Mouse (Mus musculus): ENCODE results near the gene Iah1.
A peak's percentile ranks its signal among the peaks of the same experiment; 100 is the strongest.

Iah1 gene

DNA sequence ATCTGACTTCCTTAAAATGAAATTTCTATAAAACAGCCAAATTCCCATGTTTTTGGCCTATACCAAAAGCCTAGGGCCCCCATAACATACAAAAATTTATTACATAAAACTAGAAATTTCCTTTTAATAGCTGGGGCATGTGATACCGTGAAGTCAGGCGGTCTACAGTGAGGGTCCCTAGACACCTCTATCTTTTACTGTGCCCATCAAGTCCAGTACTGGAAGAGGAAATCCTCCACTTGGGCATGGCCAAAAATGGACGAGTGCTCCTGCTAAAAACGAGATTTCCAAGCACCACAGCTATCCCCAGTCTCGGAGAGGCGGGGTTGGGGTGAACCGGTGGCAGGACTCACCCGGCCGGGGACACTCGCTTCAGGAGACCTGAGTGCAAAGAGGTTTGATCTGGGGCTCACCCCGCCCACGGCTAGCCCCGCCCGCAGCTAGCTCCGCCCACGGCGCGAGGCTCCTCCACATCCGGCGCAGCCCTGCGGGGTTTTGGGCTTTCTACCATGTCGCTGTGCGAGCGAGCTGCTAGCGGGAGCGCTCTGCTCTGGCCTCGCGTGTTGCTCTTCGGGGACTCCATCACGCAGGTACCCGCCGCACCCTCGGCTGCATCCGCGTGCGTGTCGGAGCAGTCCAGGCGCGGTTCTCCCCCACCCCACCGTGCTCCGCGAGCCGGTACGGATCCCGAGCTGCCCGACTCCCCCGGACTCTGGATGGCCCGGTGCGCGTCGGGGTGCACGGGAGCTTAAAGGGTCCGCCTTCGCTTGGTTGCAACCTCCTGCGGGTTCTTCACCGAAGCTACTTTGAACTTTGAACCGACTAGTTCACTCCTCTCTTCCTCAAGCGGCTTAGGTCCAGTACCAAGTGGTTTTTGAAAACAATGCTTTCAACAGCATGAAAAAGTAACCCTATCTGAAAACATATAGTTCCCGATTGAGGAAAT, at the start of gene Iah1:
TSS of gene Iah1 (plus strand) at position 467 of the 946 bp plus-strand sequence.
- DNase-seq (ENCODE audit: extremely low spot score, low read depth, low spot score): peak; percentile 14

DNA sequence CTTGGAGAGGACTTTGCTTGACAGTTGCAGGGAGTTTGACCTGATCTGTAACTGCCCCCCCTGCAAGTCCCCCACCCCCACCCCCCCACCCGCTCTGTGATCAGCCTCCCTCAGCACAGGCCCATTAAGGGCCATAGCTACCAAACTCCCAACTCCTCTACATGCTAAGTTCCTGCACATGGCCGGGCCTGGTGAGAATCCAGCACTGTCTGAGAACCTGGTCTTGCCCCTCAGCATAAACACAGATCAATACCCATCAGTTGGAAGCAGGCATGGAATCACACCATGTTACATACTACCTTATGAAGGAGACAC, 49.4 kb upstream of the Iah1 start:
- DNase-seq (ENCODE audit: extremely low spot score, low read depth, low spot score): no peak

DNA sequence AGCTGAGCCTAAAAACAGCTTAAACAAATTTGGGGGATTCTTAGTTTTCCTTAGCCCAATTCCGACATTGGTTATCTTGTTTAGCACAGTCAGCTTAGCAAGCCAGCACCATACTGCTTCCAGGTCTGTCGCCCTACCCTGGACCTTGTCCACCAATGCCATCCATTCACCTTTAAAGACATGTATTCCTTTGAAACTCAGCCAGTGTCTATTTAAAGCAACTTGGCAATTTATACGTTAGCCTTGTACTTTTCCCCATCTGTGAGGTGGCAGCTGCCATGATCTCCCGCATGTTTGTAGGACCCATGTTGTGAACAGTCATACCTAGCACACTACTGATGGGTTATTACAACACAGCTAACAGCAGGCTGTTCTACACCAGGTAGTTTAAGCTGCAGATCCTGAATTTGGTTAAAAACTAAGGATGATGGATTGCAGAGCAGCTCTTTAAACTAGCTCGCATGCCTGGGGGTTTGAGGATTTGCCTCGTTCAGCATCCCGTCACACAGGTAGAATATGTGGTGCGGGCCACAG, 48.0 kb upstream of the Iah1 start:
- no peak for DNase-seq (ENCODE audit: extremely low spot score, low read depth, low spot score)

DNA sequence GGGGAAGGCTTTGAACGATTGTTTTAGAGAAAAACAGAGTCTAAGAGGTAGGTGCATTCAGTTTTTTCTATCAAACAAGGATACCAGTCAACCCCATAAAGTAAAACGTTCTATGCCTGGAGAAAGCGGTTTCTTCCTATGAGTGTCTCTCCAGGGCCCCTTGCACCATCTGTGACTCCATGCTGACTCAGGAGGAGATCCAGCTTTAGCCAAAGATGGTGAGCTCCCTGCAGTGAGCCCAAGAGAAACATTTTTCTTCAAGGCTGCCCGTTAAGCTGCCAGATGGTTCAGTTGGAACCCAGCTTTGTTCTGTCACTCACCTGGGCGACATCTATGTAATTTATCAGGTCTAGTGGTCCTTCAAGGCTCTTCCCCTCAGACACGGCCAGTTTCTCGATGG, 41.7 kb upstream of the Iah1 start:
- no peak for DNase-seq (ENCODE audit: extremely low spot score, low read depth, low spot score)

DNA sequence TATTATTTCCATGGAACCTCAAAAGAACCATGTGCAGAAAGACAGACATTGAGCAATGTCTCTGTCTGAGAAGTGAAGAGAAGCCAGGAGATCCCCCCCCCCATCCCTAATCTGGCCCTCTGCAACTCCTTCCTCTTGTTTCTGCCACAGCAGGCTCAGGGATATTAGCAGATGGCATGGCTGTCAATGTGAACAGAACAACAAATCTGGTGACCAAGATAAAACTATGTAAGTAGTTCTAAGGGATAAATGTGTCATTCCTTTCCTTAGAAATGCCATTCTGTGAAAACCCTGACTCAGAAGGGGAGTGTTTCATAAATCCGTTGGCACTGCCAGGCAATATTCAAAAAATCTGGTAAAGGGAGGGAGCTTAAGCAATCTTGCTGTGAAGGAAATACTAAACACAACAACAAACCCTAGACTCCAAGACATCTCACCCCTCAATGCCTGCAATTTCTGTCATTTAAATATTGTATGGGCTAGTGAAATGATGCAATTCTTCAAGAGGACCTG, 38.8 kb upstream of the Iah1 start:
- no peak for DNase-seq (ENCODE audit: extremely low spot score, low read depth, low spot score)

DNA sequence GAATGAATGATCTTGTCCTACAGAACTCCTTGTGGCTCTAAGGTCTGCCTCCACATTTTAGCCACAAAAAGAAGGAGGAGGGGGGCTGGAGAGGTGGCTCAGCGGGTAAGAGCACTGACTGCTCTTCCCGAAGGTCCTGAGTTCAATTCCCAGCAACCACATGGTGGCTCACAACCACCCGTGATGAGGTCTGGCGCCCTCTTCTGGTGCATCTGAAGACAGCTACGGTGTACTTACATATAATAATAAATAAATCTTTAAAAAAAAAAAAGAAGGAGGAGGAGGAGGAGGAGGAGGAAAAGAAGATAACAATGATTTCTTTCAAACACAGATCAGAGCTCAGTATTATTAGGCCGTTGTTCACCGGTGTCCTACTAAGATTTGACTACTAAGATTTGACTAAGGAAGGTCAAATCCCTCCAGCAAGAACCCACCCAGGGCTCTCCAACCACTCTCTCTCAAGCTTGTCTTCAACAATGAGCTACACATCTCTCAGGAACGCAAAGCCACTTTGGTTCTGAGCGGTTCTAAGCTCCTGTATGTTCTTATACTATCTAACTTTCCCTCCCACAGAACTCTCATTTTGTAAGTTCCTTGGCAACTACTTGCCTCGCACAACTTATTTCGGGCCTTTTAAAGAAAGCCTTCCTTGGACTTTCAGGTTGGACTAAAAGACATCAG, 31.3 kb upstream of the Iah1 start, which contains the start of gene Cpsf3:
TSS of gene Cpsf3 (plus strand) at position 631 of the 681 bp plus-strand sequence.
- DNase-seq (ENCODE audit: extremely low spot score, low read depth, low spot score): no peak

DNA sequence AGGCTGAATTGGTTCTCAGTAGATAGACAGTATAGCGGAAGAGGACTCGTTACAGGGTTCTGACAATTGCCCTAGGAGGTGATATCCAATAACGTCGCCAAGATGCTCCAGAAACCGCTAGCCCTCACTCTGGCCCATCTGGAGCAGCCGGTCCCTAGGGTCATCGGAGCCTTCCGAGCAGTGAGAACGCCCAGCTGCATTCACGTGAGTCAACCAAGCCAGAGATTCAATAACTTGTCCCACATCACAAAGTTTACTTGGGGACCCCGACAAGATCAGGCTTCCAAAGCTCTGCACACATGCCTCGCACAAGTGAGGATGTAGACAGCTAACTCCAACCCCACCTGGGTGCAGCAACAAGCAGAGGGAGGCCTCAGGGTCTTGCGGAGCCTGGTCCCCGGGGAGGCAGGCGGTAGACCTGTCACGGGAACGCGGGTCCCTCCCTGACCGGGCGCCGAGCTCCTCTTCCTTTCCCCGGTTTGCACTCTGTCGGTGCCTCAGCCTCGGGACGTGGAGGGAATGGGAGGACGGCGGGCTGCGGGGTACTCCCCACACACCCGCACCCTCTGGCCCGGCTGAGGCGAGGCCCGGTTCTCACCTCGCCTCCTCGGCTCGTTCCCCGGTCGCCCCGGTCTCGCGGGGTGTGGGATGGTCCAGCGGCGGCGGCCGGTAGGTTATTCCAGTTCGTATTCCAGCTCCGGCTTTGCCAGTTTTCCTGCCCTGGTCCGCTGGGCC, 30.5 kb upstream of the Iah1 start:
- no peak for DNase-seq (ENCODE audit: extremely low spot score, low read depth, low spot score)

DNA sequence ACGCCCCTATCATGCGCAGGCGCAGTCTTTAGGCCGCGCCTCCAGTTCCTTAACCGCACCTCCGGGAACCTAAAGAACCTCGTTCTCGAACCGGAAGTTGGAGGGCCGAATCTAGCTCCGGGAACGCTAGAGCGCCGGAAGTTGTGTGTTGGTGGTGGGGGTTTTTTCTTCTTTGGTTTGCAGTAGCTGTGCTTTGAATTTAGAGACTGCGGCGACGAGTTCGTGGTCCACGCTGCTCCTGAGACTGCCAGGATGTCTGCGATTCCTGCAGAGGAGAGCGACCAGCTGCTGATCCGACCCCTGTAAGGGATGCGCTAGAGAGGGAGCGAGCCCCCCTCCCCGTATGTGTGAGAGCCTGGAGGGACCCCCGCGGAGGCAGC, 30.0 kb upstream of the Iah1 start, which contains the start of gene Itgb1bp1:
TSS of gene Itgb1bp1 (minus strand) at position 42 of the 380 bp plus-strand sequence.
- peak; percentile 93 for DNase-seq (ENCODE audit: extremely low spot score, low read depth, low spot score)

DNA sequence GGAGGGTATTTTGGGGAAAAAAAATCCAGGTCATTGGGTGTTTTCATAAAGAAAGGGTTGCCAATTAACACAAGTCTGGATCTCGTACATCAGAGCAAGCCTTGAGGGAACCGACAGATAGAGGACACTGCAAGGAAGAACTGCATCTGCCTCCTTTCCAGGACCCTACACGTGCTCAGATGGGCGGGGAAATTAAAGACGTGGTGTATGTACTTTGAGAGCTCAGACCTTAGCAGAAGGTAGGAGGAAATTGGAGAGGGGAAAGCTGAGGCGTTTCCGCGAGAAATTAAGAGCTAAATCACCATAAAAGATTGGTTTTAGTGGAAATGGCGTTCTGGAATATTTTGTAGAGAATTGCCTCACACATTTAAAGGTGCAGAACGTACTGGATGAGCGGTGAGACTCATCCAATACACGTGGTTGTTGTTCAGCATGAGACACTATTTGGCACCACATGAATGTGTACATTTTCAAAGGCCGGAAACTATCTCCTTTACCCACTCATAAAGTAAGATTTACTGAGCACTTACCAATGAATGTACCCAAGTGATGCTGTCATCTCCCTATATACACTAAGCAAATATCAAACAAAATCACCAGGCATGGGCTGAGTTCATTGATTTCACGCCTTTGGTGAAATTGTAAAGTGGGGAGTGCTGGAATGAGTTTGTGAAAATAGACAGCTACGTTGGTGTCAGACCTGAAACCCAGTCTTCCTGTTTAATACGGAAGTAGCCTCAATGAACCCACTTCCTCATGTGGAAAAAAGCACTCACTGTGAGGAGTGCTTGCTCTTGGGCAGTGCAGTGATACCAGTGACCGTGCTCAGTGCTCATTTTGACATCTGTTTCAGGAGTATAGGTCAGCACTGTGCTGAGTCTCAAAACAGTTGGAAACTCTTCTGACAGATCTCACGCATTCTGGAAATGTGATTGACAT, 29.2 kb upstream of the Iah1 start:
- no peak for DNase-seq (ENCODE audit: extremely low spot score, low read depth, low spot score)

DNA sequence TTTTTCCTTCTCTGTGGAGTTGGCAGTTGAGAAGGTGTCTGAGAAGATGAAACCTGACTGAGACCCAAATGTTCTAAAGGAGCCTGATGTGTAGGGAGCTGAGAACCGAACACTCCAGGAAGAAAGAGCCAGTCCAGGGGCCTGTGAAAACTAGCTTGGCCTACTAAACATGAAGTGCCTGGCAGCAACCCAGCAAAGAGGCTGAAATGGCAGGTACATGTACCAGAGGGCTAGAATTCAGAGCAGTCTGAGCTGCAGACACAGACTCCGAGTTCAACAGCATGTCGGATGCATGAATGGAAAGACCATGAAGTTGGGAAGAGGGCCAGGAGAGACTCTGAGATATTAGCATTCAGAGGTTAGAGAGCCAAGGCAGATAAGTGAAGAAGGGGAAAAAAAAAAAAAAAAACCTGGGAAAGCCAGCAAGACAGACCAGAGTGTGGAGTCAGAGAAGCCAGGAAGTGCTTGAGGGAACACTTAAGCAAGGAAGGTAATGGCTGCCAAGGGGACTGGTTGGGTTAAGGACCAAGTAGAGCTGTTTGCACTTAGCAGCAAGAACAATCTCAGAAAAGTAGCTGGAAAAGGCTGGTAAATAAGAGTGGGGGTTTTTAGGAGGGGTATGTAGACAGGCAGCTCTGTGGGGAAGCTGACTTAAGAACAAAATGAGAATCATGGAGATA, 27.3 kb upstream of the Iah1 start:
- DNase-seq (ENCODE audit: extremely low spot score, low read depth, low spot score): no peak

DNA sequence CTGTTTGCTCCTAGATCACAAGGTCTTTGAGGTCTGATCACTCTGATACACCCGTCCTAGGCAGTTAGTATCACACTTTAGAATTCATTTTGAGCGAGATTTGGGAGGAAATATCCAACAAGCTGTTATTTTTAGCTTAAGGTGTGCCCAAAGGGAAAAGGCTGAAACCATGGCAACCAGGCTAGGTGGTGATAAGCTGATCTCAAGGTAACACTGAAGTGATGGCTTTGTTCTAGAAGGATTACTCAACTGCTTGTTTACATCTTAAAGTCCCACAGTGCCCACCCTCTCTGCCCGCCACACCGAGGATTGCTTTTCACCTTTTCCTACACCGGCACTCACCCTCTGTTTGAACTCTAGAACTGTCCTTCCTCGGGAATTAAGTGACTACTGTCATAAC, 26.5 kb upstream of the Iah1 start:
- no peak for DNase-seq (ENCODE audit: extremely low spot score, low read depth, low spot score)

DNA sequence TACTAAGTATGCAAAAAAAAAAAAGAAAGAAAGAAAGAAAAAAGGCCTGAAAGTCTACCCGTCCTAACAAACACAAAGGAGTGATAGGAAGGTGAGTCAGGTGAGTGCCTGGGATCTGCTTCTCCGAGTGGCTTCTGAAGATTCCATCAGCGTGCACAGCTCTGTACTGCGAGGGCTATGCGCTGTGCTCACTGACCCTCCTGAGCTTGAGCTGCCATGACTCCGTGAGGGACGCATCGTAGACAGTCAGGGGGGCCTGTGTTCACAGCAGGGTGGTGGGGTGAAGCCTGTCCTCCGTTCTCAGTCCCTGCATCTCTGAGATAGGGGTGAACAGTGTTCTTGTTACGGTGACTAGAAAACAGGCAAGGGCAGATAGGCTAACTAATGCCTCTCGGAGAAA, 17.3 kb upstream of the Iah1 start:
- DNase-seq (ENCODE audit: extremely low spot score, low read depth, low spot score): no peak

DNA sequence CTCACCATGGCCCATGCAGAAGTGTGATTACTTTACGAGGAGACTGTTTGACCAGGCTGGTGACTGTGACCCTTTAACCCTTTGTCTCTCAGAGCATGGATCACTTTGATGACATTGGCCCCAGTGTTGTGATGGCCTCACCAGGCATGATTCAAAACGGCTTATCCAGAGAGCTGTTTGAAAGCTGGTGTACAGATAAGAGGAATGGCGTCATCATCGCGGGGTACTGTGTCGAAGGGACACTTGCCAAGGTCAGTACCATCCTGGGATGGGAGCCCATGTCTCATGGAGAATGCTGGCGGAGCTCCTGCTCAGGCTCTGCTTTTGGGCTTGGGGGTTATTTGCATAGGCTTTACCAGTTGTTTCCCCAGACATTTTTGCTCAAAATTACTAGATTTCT, 14.9 kb upstream of the Iah1 start:
- no peak for DNase-seq (ENCODE audit: extremely low spot score, low read depth, low spot score)

DNA sequence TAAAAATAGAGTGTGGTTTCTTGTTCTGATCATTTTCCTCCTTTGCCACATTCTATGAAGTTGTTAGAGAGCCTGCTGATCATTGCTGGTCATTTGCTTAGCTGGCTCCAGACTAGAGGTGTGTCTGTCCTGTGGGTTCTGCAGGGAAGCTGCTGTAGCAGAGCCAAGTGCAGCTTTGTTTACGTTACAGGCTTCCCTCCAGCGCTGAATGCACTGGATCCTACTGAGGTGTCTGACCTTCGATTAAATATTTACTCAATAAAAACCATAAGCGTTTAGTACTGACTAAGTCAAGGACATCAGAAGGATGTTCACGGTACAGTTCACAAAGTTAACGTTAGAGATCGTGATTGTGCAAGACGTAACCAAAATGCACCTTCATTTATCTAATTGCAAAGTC, 14.3 kb upstream of the Iah1 start:
- no peak for DNase-seq (ENCODE audit: extremely low spot score, low read depth, low spot score)

DNA sequence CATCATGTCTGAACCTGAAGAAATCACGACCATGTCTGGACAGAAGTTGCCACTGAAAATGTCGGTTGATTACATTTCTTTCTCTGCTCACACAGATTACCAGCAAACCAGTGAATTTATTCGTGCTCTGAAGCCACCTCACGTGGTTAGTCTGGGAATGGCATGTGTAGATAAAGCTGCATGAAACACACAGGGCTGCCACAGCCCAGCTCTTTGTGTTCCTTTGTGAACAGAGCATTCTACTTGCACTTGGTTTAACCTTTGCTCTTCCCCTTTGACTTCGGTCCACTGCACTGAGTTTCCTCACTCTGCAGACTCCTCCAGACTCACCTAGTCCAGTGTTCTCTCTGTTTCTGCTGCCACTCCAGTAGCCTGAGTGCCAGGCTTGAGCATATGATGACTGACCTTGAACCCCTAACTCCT, 13.8 kb upstream of the Iah1 start:
- no peak for DNase-seq (ENCODE audit: extremely low spot score, low read depth, low spot score)

DNA sequence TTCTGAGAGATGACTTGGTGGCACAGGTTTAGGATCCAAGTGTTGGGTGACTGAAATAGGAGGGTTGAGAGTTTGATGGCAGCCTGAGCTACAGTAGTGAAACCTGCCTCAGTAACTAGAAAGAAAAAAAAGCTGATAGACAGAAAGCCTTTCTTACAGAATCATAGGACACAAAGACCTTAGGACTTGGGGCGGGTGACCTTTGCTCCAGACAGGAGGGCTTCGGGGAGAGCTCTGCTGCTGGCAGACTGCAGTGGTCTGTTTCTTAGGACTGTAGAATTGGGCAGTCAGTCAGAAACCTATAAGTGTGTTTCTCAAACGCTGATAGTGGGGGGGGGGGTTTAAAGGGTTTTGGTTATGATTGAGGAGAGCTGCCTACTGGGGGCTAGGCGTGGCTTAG, 10.4 kb upstream of the Iah1 start:
- no peak for DNase-seq (ENCODE audit: extremely low spot score, low read depth, low spot score)

DNA sequence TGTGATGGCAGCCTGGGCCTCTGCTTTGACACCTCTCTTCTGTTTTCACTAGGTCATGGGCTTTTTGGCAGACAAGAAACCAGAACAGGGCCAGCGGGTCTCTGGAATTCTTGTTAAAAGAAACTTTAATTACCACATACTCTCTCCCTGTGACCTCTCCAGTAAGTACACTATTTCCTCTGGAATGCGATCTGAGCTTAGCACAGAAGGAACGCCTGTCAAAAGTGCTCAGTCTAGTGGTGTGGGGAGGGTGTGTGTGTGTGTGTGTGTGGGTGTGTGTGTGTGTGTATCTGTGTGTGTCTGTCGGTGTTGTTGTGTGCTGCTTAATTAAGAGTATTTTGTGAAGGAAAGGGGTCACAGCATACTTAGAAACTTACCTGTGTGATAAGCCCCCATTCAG, 9.5 kb upstream of the Iah1 start:
- DNase-seq (ENCODE audit: extremely low spot score, low read depth, low spot score): no peak

DNA sequence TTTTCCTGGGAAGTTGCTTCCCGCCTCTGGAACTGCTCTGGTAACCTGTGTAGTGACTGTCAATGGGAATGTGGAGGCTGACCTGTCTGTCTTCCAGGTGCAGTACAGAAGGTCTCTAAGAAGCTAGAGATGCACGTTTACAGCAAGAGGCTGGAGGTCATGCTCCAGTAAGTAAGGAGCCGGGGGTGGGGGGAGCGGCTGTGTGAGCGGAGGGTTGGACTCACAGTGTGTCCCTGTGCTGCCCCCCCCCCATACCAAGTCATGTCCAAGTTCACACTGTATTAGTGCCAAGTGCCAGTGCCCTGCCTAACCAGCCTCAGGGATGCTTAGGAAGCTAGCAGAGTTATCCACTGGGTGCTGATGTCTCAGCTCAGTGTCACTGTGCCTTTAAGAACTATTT, 4.0 kb upstream of the Iah1 start:
- DNase-seq (ENCODE audit: extremely low spot score, low read depth, low spot score): no peak

DNA sequence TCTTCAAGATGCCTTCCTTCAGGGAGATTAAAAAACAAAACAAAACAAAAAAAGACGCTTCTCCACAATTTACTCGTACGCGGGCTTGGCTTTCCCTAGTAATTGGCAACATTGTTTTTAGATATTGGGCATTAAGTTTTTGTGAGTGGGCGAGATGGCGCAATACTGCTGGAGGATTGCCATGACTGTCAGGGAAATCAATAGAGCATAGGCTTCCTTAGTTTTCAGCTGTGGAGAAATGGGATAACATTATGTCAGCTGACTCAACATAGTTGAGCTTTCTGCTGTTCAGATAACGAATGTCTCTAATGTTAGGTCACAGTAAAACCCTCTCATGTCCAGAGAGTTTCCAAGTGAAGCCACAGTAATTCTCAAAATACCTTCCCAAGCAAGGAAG, 678 bp downstream of the Iah1 start:
- DNase-seq (ENCODE audit: extremely low spot score, low read depth, low spot score): no peak
